Mouse (Mus musculus): Measurements from ENCODE around the gene Ly6g6e. TPM values are rescaled to one million over a fixed set of nuclear protein-coding genes. Genes with fewer than 3 reads are reported as not detected.

The Ly6g6e gene
- polyA plus RNA-seq, 1 experiment from 2014 or later, result 0.28 TPM

DNA sequence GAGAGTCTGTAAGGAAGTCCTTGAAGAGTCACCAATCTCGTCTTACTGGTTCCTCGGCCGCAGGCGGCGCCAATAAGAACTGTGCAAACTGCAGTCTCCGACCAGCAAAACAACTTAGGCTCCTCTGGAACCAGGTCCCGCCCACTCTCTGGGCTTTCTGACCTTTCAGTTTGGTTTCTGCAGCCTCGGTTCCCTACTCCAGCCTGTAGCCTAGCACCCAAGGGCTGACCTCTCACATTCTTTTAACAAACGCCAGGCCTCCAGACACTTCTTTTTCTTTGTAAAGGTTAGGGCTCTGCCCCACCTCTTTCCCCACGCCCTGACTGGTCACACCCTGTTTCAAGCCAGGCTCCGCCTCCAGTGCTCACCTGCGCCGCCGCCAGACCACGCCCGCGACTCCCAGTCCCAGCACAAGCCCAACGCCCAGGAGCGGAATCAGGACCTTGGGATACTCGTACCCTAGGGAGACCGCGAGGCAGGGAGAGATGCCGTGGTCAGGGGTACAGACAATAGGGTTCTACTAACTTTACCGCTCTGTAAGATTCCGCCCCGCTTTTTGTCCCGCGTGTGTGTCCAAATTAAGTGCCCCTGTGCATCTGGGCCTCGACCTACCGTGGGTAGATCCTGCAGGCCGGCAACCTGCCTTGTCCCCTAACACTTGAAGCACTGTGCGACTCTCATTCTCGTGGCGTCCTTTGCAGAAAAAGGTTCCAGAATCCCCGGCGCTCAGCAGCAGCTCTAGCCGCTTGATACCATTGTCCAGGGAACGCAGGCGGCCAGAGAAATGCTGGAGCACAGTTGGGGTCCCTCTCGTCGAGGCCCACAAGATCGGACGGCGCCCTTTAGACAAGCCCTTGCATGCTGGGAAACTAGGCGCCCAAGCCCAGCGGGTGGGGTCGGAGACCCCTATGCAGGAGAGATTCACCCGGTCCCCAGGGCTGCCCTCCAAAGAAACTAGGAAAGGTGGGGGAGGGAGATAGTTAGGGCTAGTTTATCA lies 11.5 kb upstream of the Ly6g6e start, which contains the start of gene Ly6g6c:
TSS of gene Ly6g6c (plus strand) at position 438 of the 997 bp plus-strand sequence.
- peaks cover 29% of the 10 kb centered on the region for H3K4me1 ChIP-seq
- peak; percentile 18; the same call in 1 of the 2 replicates for ATAC-seq (ENCODE audit: low FRiP score)
- H3K27me3 ChIP-seq, result peaks cover 58% of the 10 kb centered on the region
- peaks cover 29% of the 10 kb centered on the region for H3K36me3 ChIP-seq (replicated peaks)
- peak within 1 kb of the TSS; percentile 48; the same call in 1 of the 2 replicates for H3K9ac ChIP-seq
- no peak within 1 kb of the TSS for H3K27ac ChIP-seq
- WGBS, result 2% methylated on average over 48 of the region's 48 CpGs
- H3K4me3 ChIP-seq (replicated peaks), result peak within 1 kb of the TSS; percentile 30
- H3K9me3 ChIP-seq, result no peaks in the 10 kb centered on the region
- peak within 1 kb of the TSS; percentile 55 for H3K4me2 ChIP-seq

DNA sequence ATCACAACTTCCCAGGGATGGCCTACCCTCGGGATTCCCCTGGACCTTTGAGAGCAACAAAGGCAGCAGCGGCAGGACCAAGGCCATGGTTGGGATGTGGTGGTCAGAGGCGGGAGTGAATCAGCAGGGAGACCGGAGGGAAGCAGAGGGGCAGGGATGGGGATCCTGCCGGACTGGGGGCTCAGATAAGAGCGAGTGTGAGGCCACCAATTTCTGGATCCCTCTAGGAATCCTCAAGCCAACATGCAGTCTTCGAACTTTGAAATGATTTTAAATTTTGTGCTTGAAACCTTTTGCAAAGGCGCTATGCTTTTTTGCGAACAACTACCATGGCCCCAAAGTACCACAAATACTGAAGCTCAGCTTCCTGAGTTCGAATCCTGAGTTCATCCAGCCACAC lies 10.6 kb upstream of the Ly6g6e start, which contains the start of gene Mpig6b:
TSS of gene Mpig6b (minus strand) at position 101 of the 400 bp plus-strand sequence.
- Histone ChIP-seq H3K27me3 (peaks cover 58% of the 10 kb centered on the region), H3K4me3 (replicated peaks) (peak within 1 kb of the TSS; percentile 30), H3K4me1 (peaks cover 21% of the 10 kb centered on the region), H3K9ac (peak within 1 kb of the TSS; percentile 48; the same call in 1 of the 2 replicates), H3K27ac (no peak within 1 kb of the TSS), H3K36me3 (replicated peaks) (peaks cover 22% of the 10 kb centered on the region), H3K4me2 (peak within 1 kb of the TSS; percentile 55), H3K9me3 (no peaks in the 10 kb centered on the region)
- 44% methylated on average over 10 of the region's 10 CpGs for WGBS
- no peak for ATAC-seq (ENCODE audit: low FRiP score)

DNA sequence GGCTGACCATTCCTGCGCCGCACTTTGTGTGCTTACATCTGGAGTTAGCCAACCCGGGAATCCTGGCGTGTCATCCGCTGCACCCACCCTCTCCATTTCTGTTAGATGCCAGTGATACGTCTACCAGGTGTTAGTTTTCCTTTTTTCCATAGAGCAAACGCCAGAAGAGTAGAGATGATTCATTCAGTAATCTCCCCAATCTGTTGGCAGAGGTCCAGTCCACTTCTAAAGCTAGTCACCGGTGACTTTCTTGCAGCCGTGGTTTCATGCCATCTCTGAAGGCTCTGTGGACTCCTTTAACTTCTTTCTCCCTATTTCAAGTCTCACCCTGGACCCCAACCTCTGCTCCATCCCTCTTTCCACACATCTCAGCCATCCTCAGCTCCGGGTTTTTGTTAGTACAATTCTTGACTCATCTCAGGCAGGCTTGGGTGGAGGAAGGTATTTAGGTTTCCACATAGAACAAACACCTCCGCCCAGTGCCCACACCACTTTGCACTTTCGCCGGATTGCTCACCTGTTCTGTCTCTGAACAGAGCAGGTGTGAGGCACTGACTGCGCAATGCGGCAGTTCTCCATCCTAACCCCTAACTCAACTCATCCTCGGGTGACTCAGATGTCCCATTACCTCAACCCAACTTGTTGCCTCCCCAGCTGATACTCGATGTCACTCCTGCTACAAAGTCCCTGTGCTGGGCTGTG lies 8.3 kb upstream of the Ly6g6e start:
- no peaks in the 10 kb centered on the region for H3K9me3 ChIP-seq
- H3K4me3 ChIP-seq (replicated peaks), result no peak overlapping the region
- H3K27ac ChIP-seq, result no peak overlapping the region
- H3K4me2 ChIP-seq, result no peak overlapping the region
- no peak overlapping the region for H3K9ac ChIP-seq
- WGBS, result 90% methylated on average over 17 of the region's 17 CpGs
- peaks cover 53% of the 10 kb centered on the region for H3K27me3 ChIP-seq
- H3K4me1 ChIP-seq, result peaks cover 21% of the 10 kb centered on the region
- no peak for ATAC-seq (ENCODE audit: low FRiP score)
- H3K36me3 ChIP-seq (replicated peaks), result 0 out of 2 replicates have a peak, but pooled peaks cover 4% of the 10 kb centered on the region

DNA sequence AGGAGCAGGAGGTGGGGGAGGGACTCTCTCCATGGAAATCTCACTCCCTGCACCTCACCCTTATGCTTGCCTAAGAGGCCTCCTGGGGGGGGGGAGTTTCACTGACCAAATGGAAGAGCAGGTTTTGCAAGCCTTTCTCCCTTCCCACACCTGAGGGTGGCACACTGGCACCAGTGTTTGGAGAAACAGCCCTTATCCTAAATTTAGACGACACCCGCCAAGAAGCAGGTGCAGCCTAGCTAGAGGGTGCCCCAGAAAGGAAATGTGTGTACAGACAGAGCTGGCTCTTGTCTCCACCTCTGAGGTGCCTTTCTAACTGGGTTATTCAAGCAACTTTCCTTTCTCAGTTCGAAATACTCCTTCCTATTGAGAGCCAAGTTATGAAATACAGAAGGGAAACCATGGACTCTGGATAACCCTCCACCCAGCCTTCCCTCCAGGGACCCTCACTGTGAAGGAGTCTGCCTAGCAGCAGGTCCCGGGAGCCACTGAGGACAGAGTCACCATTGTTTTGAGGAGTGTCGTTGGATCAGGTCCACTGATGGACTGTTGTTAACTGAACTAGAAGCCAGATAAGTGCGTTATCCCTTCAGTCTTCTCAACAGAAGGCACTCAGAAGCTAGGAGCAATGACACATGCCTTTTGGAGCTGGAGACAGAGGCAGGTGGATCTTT lies 6.0 kb upstream of the Ly6g6e start:
- no peak for ATAC-seq (ENCODE audit: low FRiP score)
- Histone ChIP-seq H3K4me2 (no peak overlapping the region), H3K27me3 (peaks cover 37% of the 10 kb centered on the region), H3K36me3 (replicated peaks) (no peaks in the 10 kb centered on the region), H3K27ac (no peak overlapping the region), H3K9ac (no peak overlapping the region), H3K4me1 (peaks cover 2% of the 10 kb centered on the region; the same call in 1 of the 2 replicates), H3K9me3 (no peaks in the 10 kb centered on the region), H3K4me3 (replicated peaks) (no peak overlapping the region)
- 61% methylated on average over 6 of the region's 6 CpGs for WGBS

DNA sequence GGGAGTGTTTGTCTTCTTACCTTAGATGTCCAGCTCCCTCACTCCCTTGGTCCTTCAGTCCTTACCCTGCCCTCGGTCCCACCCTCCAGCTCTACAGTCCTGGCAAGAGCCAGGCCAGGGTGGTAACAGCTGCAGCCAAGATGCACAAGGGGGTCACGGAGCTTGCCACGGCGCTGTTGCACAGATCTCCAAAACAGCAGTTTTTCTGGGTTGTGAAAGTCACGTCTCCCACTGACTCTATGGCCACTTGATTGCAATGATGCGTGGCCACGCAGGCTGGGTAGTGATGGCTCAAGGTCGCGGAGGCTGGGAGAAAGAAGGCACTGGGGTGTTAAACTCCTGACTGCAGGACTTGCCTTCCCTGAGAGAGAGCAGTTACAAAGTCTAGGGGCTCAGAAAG lies 5.2 kb upstream of the Ly6g6e start:
- Histone ChIP-seq H3K9ac (no peak overlapping the region), H3K4me2 (no peak overlapping the region), H3K27me3 (peaks cover 29% of the 10 kb centered on the region), H3K4me1 (peaks cover 4% of the 10 kb centered on the region), H3K27ac (no peak overlapping the region), H3K9me3 (no peaks in the 10 kb centered on the region), H3K36me3 (replicated peaks) (no peaks in the 10 kb centered on the region), H3K4me3 (replicated peaks) (no peak overlapping the region)
- 88% methylated on average over 9 of the region's 9 CpGs for WGBS
- ATAC-seq (ENCODE audit: low FRiP score), result no peak

DNA sequence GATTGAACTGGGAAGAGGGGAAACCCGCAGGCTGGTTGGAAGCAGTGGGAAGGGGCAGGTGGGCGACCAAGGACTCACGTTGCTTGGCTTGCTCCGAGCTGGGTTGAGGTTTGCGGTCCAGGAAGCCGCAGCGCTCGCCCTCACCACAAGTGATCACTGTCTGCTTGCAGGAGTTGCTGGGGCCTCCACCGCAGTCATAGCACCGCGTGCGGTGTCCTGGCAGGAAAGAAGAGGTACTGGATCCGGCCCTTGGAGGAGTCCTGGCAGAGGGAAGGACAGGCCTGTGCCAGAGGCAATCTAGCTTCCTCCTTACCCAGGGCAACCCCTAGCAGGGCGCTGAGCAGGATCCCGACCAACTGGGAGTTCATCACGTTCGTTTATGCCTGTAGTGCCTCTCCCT lies 2.6 kb upstream of the Ly6g6e start:
- ATAC-seq (ENCODE audit: low FRiP score), result no peak
- H3K27ac ChIP-seq, result no peak overlapping the region

DNA sequence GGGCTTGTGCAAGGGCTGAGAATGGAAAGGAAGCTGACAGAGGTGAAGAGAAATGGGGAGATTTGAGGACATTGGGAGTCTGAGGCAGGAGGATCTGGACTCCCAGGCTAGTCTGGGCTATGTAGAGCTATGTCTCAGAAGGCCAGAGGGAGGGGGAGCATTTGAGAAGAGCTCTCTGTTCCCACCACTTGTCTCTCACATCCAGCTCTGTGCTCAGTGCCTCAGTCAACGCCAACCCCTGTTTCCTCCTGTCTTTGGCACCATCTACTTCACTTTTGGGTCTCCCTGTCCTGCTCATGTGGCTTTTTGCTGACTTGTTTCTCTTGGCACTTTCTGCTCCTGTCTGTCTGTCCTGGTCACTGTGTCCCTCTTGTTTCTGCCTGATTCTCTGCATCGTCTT lies 583 bp downstream of the Ly6g6e start:
- Histone ChIP-seq H3K9me3 (no peaks in the 10 kb centered on the region), H3K4me3 (replicated peaks) (no peak overlapping the region), H3K4me1 (peaks cover 21% of the 10 kb centered on the region), H3K27ac (no peak overlapping the region), H3K36me3 (replicated peaks) (no peaks in the 10 kb centered on the region), H3K27me3 (peaks cover 33% of the 10 kb centered on the region; the same call in 1 of the 2 replicates), H3K9ac (peak overlapping the region; percentile 22; the same call in 1 of the 2 replicates), H3K4me2 (peak overlapping the region; percentile 39)
- ATAC-seq (ENCODE audit: low FRiP score), result no peak
- WGBS, result 41% methylated on average over 2 of the region's 2 CpGs

More for the DNA sequence above, 2.6 kb upstream of the Ly6g6e start:
- H3K36me3 ChIP-seq (replicated peaks), result no peaks in the 10 kb centered on the region
- H3K9me3 ChIP-seq, result no peaks in the 10 kb centered on the region
- peaks cover 21% of the 10 kb centered on the region for H3K4me1 ChIP-seq
- H3K27me3 ChIP-seq, result peaks cover 36% of the 10 kb centered on the region
- H3K9ac ChIP-seq, result no peak overlapping the region
- WGBS, result 65% methylated on average over 17 of the region's 17 CpGs
- H3K4me2 ChIP-seq, result no peak overlapping the region
- no peak overlapping the region for H3K4me3 ChIP-seq (replicated peaks)

DNA sequence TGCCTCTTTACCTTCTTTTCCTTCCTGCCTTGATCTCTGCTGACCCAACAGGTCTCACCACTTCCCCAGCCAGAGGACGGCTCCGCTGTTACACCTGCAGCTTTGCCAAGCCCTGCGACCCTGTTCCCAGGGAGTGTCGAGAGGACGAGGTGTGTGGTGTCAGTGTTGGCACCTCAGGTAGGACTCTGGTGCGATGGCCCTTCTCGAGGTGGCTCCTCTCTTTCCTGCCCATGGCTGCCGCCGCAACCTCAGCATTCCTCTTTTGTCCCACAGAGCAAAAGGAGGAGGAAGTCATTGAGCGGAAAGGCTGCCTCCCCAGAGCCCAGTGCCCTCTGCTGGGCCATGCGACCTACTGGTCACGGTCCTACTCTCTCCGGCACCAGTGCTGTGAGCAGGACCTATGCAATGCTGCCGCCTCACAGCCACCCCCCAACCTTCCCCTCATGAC lies 1.1 kb downstream of the Ly6g6e start, which contains the start of gene Ly6g6d:
TSS of gene Ly6g6d (minus strand) at position 280 of the 448 bp plus-strand sequence.
- H3K27me3 ChIP-seq, result peaks cover 35% of the 10 kb centered on the region; the same call in 1 of the 2 replicates
- H3K4me2 ChIP-seq, result peak within 1 kb of the TSS; percentile 39
- no peaks in the 10 kb centered on the region for H3K9me3 ChIP-seq
- no peak within 1 kb of the TSS for H3K27ac ChIP-seq
- peak within 1 kb of the TSS; percentile 22; the same call in 1 of the 2 replicates for H3K9ac ChIP-seq
- H3K4me1 ChIP-seq, result peaks cover 21% of the 10 kb centered on the region
- no peak for ATAC-seq (ENCODE audit: low FRiP score)
- 11% methylated on average over 14 of the region's 14 CpGs for WGBS
- H3K36me3 ChIP-seq (replicated peaks), result no peaks in the 10 kb centered on the region
- H3K4me3 ChIP-seq (replicated peaks), result peak within 1 kb of the TSS; percentile 14; the same call in 1 of the 2 replicates

DNA sequence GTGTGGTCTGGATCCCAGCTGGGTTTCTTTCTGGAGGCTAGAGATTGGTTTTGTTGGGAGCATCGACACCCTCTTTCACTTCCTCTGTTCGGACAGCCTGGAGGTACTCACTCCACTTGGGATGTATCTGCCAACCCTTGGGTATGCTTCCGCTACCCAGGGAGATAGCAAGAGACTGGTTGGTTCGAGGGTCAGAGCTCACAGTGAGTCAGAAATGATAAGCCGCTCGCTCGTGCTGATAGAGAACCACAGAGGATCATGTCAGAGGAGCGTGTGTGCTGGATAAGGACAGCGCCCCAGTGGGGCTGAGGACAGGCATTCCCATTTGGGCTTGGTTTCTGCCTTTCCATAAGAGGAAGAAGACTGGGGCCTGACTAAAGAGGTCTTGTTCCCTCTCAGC lies 3.1 kb downstream of the Ly6g6e start:
- WGBS, result 70% methylated on average over 9 of the region's 9 CpGs
- Histone ChIP-seq H3K9me3 (no peaks in the 10 kb centered on the region), H3K4me3 (replicated peaks) (no peak overlapping the region), H3K4me1 (peaks cover 21% of the 10 kb centered on the region), H3K27ac (no peak overlapping the region), H3K36me3 (replicated peaks) (no peaks in the 10 kb centered on the region), H3K27me3 (peaks cover 33% of the 10 kb centered on the region; the same call in 1 of the 2 replicates), H3K4me2 (no peak overlapping the region), H3K9ac (no peak overlapping the region)
- no peak for ATAC-seq (ENCODE audit: low FRiP score)

DNA sequence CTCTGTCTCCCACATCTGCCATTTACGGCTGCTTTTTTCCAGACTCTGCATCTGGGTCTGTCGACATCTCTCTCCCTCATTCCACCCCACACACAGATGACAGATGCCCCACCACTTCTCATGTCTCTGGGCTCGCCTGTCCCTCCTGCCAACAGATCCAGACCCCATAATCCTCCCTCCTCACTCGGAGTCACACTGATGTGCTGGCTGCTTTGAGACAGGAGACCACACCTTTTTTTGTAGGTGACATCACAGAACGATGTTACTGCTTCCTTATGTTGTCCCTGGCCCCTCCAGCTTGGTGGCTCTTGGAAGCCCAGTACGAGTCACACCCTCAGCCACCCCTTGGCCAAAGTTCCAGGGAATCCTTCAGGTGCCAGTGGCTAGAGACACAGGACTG lies 3.5 kb downstream of the Ly6g6e start:
- ATAC-seq (ENCODE audit: low FRiP score), result no peak
- no peak overlapping the region for H3K4me3 ChIP-seq (replicated peaks)
- H3K4me1 ChIP-seq, result peaks cover 21% of the 10 kb centered on the region
- no peak overlapping the region for H3K9ac ChIP-seq
- no peaks in the 10 kb centered on the region for H3K36me3 ChIP-seq (replicated peaks)
- H3K27ac ChIP-seq, result no peak overlapping the region
- no peak overlapping the region for H3K4me2 ChIP-seq
- H3K9me3 ChIP-seq, result no peaks in the 10 kb centered on the region
- WGBS, result 69% methylated on average over 6 of the region's 6 CpGs
- peaks cover 34% of the 10 kb centered on the region; the same call in 1 of the 2 replicates for H3K27me3 ChIP-seq

DNA sequence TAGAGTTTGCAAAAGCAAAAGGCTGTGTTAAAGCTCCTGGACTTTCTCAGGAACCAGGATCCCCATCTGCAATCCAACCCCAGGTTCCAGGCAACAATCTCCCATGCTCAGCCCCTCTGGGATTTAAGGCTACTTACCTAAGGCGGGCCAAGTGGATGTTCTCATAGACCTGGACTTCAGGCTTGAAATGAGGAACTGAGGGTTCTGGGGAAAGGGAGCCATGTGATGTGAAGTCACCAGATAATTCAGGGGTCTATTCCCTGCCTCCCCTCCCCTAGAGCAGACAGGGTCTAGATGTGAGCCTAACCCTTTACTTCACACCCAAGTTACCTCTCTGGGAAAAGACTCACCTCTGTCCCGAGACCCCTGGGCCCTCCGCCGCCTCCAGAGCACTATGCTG lies 4.0 kb downstream of the Ly6g6e start:
- H3K36me3 ChIP-seq (replicated peaks), result no peaks in the 10 kb centered on the region
- ATAC-seq (ENCODE audit: low FRiP score), result no peak
- WGBS, result 75% methylated on average over 4 of the region's 4 CpGs
- H3K4me1 ChIP-seq, result peaks cover 21% of the 10 kb centered on the region
- H3K9me3 ChIP-seq, result no peaks in the 10 kb centered on the region
- H3K9ac ChIP-seq, result no peak overlapping the region
- peaks cover 35% of the 10 kb centered on the region; the same call in 1 of the 2 replicates for H3K27me3 ChIP-seq
- H3K27ac ChIP-seq, result no peak overlapping the region
- H3K4me2 ChIP-seq, result no peak overlapping the region
- no peak overlapping the region for H3K4me3 ChIP-seq (replicated peaks)

Data from forebrain, embryonic 12.5 days (tissue).